Mouse (Mus musculus): ENCODE data around the gene Gm20517. TPM values are rescaled to one million over a fixed set of nuclear protein-coding genes. Genes with fewer than 3 reads are reported as not detected.

Gm20517 gene
- polyA plus RNA-seq, 1 experiment from 2014 or later = 1.3 TPM

DNA sequence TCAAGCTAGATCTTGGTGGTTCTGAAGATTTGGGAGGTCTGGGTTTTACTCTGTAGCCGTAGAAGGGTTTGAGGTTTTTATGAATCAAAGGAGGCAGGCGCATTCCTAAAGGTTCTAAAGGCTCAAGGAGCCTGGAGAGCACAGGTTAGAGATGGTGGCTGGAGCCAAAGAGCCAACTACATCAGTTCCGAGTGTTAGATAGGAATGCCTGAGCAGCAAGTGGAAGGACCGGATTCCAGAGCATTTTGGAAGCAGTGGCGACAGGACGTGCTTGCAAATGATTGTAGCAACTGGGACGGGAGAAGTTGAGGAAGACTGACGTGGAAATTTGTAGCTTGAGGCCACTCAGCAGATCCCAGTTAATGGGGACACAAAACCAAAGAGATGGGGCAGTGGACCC lies 37.4 kb upstream of the Gm20517 start:
- 81% methylated on average over 8 of the region's 8 CpGs for WGBS
- Histone ChIP-seq H3K4me2 (ENCODE audit: low read length) (no peak overlapping the region), H3K27me3 (ENCODE audit: control insufficient read depth, insufficient read depth, low read depth, low read length) (no peaks in the 10 kb centered on the region), H3K9me3 (replicated peaks; ENCODE audit: control insufficient read depth, low read length, poor library complexity, severe bottlenecking) (no peaks in the 10 kb centered on the region), H3K27ac (ENCODE audit: low read length) (no peak overlapping the region), H3K4me3 (ENCODE audit: low read depth, low read length) (no peak overlapping the region), H3K36me3 (ENCODE audit: control insufficient read depth, insufficient read depth, low read length) (no peaks in the 10 kb centered on the region), H3K9ac (ENCODE audit: low read depth, low read length) (no peak overlapping the region), H3K4me1 (ENCODE audit: control insufficient read depth, insufficient read depth, low read length) (no peaks in the 10 kb centered on the region)
- ATAC-seq = no peak

DNA sequence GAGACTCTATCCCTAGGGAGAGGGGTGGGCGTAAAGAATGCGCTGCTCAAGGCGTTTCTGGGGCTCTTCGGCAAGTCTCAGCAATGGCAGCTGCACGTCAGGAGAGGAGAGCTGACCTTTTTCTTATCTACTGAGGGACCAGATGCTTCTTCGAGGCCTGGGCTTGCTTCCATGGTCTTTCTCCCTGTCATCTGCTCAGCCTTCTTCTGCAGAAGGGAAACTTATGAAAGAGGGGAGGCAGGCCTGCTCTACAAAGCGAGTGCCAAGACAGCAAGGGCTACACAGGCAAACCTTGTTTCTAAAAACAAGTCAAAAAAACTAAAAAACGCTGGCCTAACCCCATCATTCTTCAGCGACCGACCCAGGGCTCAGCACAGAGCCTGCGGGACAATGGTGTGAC lies 36.6 kb upstream of the Gm20517 start:
- Histone ChIP-seq H3K27ac (ENCODE audit: low read length) (no peak overlapping the region), H3K9me3 (replicated peaks; ENCODE audit: control insufficient read depth, low read length, poor library complexity, severe bottlenecking) (no peaks in the 10 kb centered on the region), H3K9ac (ENCODE audit: low read depth, low read length) (no peak overlapping the region), H3K36me3 (ENCODE audit: control insufficient read depth, insufficient read depth, low read length) (no peaks in the 10 kb centered on the region), H3K27me3 (ENCODE audit: control insufficient read depth, insufficient read depth, low read depth, low read length) (no peaks in the 10 kb centered on the region), H3K4me2 (ENCODE audit: low read length) (no peak overlapping the region), H3K4me3 (ENCODE audit: low read depth, low read length) (no peak overlapping the region), H3K4me1 (ENCODE audit: control insufficient read depth, insufficient read depth, low read length) (no peaks in the 10 kb centered on the region)
- WGBS = 76% methylated on average over 11 of the region's 11 CpGs
- no peak for ATAC-seq

DNA sequence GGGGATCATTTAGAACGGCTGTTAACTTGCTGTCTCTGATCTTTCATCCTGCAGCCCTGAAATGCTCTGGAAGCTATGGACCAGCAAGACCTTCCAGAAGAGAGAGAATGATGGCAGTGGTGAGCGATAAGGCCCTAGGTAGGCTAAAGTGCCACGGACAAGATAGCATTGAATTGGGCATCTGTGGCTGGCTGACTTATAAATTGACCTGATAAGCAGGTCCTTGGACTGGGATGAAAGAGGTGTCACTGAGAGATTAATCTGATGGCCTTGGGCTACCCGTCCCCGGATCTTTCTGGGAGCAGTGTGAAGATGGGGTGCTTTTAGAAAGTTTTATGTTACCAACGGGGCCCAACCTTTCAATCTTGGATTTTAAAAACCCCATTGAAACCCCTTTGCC lies 32.7 kb upstream of the Gm20517 start:
- no peaks in the 10 kb centered on the region for H3K9me3 ChIP-seq (replicated peaks; ENCODE audit: control insufficient read depth, low read length, poor library complexity, severe bottlenecking)
- WGBS = 88% methylated on average over 6 of the region's 6 CpGs
- H3K27me3 ChIP-seq (ENCODE audit: control insufficient read depth, insufficient read depth, low read depth, low read length) = no peaks in the 10 kb centered on the region
- H3K9ac ChIP-seq (ENCODE audit: low read depth, low read length) = no peak overlapping the region
- no peak overlapping the region for H3K4me3 ChIP-seq (ENCODE audit: low read depth, low read length)
- no peak for ATAC-seq
- H3K27ac ChIP-seq (ENCODE audit: low read length) = no peak overlapping the region
- H3K4me1 ChIP-seq (ENCODE audit: control insufficient read depth, insufficient read depth, low read length) = no peaks in the 10 kb centered on the region
- no peaks in the 10 kb centered on the region for H3K36me3 ChIP-seq (ENCODE audit: control insufficient read depth, insufficient read depth, low read length)
- no peak overlapping the region for H3K4me2 ChIP-seq (ENCODE audit: low read length)

- Histone ChIP-seq H3K9ac (ENCODE audit: low read depth, low read length) (no peak overlapping the region), H3K27me3 (ENCODE audit: control insufficient read depth, insufficient read depth, low read depth, low read length) (no peaks in the 10 kb centered on the region), H3K9me3 (replicated peaks; ENCODE audit: control insufficient read depth, low read length, poor library complexity, severe bottlenecking) (no peaks in the 10 kb centered on the region), H3K4me2 (ENCODE audit: low read length) (no peak overlapping the region), H3K4me3 (ENCODE audit: low read depth, low read length) (no peak overlapping the region), H3K4me1 (ENCODE audit: control insufficient read depth, insufficient read depth, low read length) (no peaks in the 10 kb centered on the region), H3K36me3 (ENCODE audit: control insufficient read depth, insufficient read depth, low read length) (no peaks in the 10 kb centered on the region), H3K27ac (ENCODE audit: low read length) (no peak overlapping the region)
- WGBS = 96% methylated on average over 4 of the region's 4 CpGs
- no peak for ATAC-seq
These were observed 30.4 kb upstream of the Gm20517 start for GRCm38 (mm10) chr17:47580962-47581361.

GRCm38 (mm10) chr17:47588517-47588916 lies 22.9 kb upstream of the Gm20517 start:
- Histone ChIP-seq H3K4me2 (ENCODE audit: low read length) (no peak overlapping the region), H3K27me3 (ENCODE audit: control insufficient read depth, insufficient read depth, low read depth, low read length) (no peaks in the 10 kb centered on the region), H3K36me3 (ENCODE audit: control insufficient read depth, insufficient read depth, low read length) (no peaks in the 10 kb centered on the region), H3K9ac (ENCODE audit: low read depth, low read length) (no peak overlapping the region), H3K4me1 (ENCODE audit: control insufficient read depth, insufficient read depth, low read length) (0 out of 2 replicates have a peak, but pooled peaks cover 4% of the 10 kb centered on the region), H3K4me3 (ENCODE audit: low read depth, low read length) (no peak overlapping the region), H3K9me3 (replicated peaks; ENCODE audit: control insufficient read depth, low read length, poor library complexity, severe bottlenecking) (no peaks in the 10 kb centered on the region), H3K27ac (ENCODE audit: low read length) (no peak overlapping the region)
- no peak for ATAC-seq
- WGBS = 89% methylated on average over 8 of the region's 8 CpGs

DNA sequence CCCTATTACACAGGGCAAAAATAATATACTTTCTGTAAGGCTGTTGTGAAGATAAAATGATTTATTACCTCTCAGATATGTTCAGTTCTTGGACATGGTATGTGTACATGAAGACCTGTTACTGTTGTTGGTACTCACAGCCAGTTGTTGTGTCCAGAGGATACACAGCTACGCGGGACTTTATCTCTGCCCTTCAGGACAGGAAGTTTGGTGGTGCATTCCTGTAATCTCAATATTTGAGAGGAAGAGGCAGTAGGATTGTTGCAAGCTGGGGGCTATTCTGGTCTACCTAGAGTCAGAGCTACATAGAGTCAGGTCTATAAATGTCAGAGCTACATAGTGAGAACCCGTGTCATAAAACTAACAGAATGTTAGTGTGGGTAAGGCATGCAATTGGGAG lies 20.3 kb upstream of the Gm20517 start:
- no peak overlapping the region for H3K4me2 ChIP-seq (ENCODE audit: low read length)
- H3K27ac ChIP-seq (ENCODE audit: low read length) = no peak overlapping the region
- H3K4me3 ChIP-seq (ENCODE audit: low read depth, low read length) = no peak overlapping the region
- no peaks in the 10 kb centered on the region for H3K27me3 ChIP-seq (ENCODE audit: control insufficient read depth, insufficient read depth, low read depth, low read length)
- ATAC-seq = no peak
- no peaks in the 10 kb centered on the region for H3K9me3 ChIP-seq (replicated peaks; ENCODE audit: control insufficient read depth, low read length, poor library complexity, severe bottlenecking)
- WGBS = 91% methylated on average over 3 of the region's 3 CpGs
- peaks cover 24% of the 10 kb centered on the region for H3K4me1 ChIP-seq (ENCODE audit: control insufficient read depth, insufficient read depth, low read length)
- H3K36me3 ChIP-seq (ENCODE audit: control insufficient read depth, insufficient read depth, low read length) = no peaks in the 10 kb centered on the region
- no peak overlapping the region for H3K9ac ChIP-seq (ENCODE audit: low read depth, low read length)

DNA sequence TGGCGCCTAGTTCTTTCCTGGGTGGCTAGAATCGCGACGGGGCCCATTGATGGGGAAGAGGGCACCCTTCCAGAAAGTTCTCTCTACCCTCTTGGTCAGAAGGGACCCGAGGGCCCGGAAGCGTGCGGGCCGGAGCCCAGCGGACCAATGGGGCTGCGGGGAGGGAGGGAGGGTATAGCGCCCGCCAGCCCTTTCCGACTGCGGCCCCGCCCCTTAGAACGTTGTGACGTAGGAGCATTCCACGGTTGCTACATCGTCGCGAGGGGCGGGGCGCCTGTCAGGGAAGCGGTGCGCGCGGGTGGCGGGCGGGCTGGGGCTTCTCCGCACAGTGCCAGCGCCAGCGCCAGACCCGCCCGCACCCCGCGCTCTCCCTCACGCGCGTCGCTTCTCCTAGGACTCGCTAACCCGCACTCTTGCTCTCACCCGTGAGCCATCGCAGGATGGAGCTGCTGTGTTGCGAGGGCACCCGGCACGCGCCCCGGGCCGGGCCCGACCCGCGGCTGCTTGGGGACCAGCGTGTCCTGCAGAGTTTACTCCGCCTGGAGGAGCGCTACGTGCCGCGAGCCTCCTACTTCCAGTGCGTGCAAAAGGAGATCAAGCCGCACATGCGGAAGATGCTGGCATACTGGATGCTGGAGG lies 18.1 kb upstream of the Gm20517 start:
- Histone ChIP-seq H3K9me3 (replicated peaks; ENCODE audit: control insufficient read depth, low read length, poor library complexity, severe bottlenecking) (no peaks in the 10 kb centered on the region), H3K36me3 (ENCODE audit: control insufficient read depth, insufficient read depth, low read length) (no peaks in the 10 kb centered on the region), H3K9ac (ENCODE audit: low read depth, low read length) (peak overlapping the region; percentile 68), H3K4me2 (ENCODE audit: low read length) (peak overlapping the region; percentile 99), H3K4me3 (ENCODE audit: low read depth, low read length) (peak overlapping the region; percentile 71), H3K27me3 (ENCODE audit: control insufficient read depth, insufficient read depth, low read depth, low read length) (no peaks in the 10 kb centered on the region), H3K27ac (ENCODE audit: low read length) (peak overlapping the region; percentile 69), H3K4me1 (ENCODE audit: control insufficient read depth, insufficient read depth, low read length) (peaks cover 30% of the 10 kb centered on the region)
- peak; percentile 83 for ATAC-seq
- WGBS = under 1% methylated on average over 57 of the region's 63 CpGs

DNA sequence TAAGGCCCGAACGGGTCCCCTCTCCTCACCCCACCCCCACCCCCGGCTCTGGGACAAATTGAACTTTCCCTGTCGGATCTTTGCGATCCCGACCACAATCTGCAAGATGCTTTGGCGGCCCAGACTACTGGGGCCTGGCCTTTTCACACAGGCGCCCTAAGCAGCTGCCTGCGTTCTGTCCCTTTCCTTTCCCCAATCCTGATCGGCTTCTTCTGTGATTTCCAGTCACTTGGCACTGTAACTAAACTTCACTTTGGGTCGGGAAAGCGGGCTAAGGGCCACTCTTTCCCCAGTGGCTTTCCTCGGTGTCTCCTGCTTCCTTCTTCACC lies 17.6 kb upstream of the Gm20517 start:
- Histone ChIP-seq H3K9me3 (replicated peaks; ENCODE audit: control insufficient read depth, low read length, poor library complexity, severe bottlenecking) (no peaks in the 10 kb centered on the region), H3K27me3 (ENCODE audit: control insufficient read depth, insufficient read depth, low read depth, low read length) (no peaks in the 10 kb centered on the region), H3K4me3 (ENCODE audit: low read depth, low read length) (peak overlapping the region; percentile 71), H3K4me1 (ENCODE audit: control insufficient read depth, insufficient read depth, low read length) (peaks cover 30% of the 10 kb centered on the region), H3K4me2 (ENCODE audit: low read length) (peak overlapping the region; percentile 99), H3K27ac (ENCODE audit: low read length) (peak overlapping the region; percentile 69), H3K9ac (ENCODE audit: low read depth, low read length) (peak overlapping the region; percentile 68), H3K36me3 (ENCODE audit: control insufficient read depth, insufficient read depth, low read length) (no peaks in the 10 kb centered on the region)
- under 1% methylated on average over 13 of the region's 13 CpGs for WGBS
- ATAC-seq = peak; percentile 4; the same call in 1 of the 2 replicates

- Histone ChIP-seq H3K9ac (ENCODE audit: low read depth, low read length) (peak overlapping the region; percentile 68), H3K27me3 (ENCODE audit: control insufficient read depth, insufficient read depth, low read depth, low read length) (no peaks in the 10 kb centered on the region), H3K4me3 (ENCODE audit: low read depth, low read length) (peak overlapping the region; percentile 71), H3K4me1 (ENCODE audit: control insufficient read depth, insufficient read depth, low read length) (peaks cover 30% of the 10 kb centered on the region), H3K27ac (ENCODE audit: low read length) (peak overlapping the region; percentile 69), H3K36me3 (ENCODE audit: control insufficient read depth, insufficient read depth, low read length) (no peaks in the 10 kb centered on the region), H3K4me2 (ENCODE audit: low read length) (peak overlapping the region; percentile 99), H3K9me3 (replicated peaks; ENCODE audit: control insufficient read depth, low read length, poor library complexity, severe bottlenecking) (no peaks in the 10 kb centered on the region)
- no peak for ATAC-seq
- WGBS = under 1% methylated on average over 40 of the region's 43 CpGs
These were observed 17.0 kb upstream of the Gm20517 start for GRCm38 (mm10) chr17:47594183-47594968.

Data from midbrain, embryonic 16.5 days (tissue).